Mouse (Mus musculus): Measurements from ENCODE around the gene Dhrs7b.
A peak's percentile ranks its signal among the peaks of the same experiment; 100 is the strongest.

The Dhrs7b gene

GRCm38 (mm10) chr11:60895915-60896314, 65.5 kb downstream of the Dhrs7b start:
- peak; percentile 71 for DNase-seq (ENCODE audit: low read depth, low spot score)

DNA sequence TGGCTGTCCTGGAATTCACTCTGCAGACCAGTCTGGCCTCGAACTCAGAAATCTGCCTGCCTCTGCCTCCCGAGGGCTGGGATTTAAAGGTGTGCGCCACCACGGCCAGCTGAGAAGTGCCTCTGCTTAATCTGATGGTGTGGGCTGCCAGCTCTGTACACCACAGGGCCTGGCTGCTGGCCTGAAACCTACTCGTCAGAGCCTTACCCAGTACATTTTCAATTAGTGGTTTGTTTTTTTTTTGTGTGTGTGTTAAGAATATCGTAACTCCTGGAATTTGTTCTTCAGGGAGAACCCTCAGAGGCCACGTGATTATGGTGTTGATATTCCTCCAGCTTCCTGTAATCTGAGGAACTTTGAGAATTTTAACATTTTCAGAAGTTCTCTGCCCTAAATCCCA, 71.6 kb downstream of the Dhrs7b start:
- DNase-seq (ENCODE audit: low read depth, low spot score), result no peak

DNA sequence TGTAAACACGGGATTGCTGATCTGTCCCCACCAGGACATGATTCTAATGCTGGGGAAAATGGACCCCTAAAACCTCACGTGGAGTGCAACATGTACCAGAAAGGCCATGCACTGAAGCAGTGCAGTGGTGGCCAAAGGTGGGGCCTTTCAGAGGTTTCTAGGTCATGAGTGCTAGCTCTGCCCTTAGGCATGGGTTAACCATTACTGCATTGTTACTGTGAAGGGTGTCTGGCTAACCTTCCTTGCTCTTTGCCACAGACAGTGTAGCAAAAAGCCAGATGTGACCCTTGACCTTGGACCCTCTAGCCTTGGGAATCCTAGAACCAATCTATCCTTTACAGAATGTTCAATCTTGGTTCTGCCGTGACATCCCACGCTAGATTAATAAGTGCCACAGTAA, 72.1 kb downstream of the Dhrs7b start:
- DNase-seq (ENCODE audit: low read depth, low spot score), result no peak

DNA sequence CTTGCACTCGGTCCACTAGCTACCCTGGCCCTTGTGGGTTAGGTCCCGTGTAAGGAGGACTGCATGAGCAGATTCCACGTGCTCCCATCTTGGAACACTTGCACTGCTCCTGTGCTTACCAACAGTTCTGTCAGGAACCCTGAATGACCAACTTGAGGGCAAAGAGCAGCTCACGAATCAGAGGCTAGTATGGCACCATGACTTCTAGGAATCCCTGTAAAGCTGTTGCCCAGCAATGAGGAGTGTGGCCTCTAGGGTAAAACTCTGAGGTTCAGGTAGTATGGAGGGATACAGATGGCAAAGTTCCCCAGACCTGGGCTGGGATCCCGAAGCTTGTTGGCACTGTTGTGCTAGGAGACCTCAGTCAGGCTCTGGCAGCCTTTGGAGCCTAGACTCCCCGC, 73.2 kb downstream of the Dhrs7b start:
- no peak for DNase-seq (ENCODE audit: low read depth, low spot score)

DNA sequence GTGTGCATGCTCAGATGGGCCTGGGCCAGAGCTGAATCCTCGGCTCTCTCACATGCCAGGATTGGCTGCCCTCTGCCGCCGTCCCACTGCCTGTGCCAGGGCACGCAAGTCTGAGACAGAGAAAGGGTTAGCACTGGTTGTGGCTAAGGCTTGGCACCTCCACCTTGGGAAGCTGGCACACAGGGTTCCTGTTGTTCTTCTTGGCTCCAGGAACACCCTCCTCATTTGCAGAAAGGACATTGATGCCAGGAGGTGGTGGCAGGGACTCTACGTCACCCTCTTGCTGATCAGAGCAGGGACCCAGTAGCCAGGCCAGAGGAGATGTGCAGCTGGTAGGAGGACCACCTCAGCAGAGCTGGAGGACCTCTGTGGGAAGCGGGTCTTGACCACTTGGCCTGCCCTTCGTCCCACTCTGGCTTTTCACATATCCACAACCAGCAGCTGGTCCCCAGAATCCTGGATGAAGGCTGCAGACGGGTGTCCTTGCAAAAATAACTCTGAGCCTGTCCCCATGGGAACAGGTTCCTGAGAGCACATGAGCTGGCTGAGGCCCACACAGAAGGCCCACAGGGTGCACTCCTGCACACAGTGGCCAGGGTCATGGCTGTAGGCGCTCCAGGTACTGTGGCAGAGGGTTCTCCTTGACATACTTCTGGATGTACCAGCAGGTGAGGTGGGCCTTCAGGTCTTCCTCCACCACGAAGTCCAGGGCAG, 75.1 kb downstream of the Dhrs7b start:
- DNase-seq (ENCODE audit: low read depth, low spot score), result no peak

DNA sequence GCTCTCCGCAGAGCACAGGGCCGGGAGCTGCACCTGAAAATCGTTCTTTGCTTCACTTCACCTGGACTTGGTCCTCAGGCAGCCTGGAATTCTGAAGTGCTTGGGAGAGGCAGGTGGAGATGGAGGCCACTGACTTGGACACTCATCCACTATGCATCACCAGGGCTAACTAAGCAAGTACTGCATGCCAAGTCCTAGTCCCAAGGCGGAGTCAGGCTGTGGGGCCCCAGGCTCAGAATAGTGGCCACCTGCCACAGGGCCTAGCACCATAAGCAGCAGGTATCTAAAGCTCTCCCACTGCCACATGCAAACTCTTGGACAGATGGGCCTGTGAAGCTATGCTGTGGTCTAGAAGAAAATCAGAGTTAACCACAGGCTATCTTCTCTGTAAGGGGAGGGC, 76.0 kb downstream of the Dhrs7b start:
- no peak for DNase-seq (ENCODE audit: low read depth, low spot score)

DNA sequence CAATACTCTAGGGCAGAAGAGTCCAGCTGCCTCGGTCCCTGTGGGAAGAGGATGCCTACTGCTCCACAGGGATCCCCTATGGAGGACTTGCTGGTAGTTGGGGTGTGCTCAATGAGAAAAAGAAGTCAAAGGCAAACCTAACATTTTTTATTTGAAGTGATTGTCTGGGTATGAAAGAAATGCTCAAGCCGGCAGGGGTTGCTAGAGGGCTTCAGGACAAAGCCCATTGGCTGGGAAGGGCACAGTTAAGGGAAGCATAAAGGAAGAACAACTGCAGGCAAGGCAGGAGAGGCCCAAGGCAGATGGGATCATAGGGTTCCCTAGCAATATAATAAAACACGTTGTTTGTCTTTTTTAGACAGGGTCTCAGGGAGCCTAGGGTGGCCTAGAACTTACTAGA, 77.6 kb downstream of the Dhrs7b start:
- no peak for DNase-seq (ENCODE audit: low read depth, low spot score)

DNA sequence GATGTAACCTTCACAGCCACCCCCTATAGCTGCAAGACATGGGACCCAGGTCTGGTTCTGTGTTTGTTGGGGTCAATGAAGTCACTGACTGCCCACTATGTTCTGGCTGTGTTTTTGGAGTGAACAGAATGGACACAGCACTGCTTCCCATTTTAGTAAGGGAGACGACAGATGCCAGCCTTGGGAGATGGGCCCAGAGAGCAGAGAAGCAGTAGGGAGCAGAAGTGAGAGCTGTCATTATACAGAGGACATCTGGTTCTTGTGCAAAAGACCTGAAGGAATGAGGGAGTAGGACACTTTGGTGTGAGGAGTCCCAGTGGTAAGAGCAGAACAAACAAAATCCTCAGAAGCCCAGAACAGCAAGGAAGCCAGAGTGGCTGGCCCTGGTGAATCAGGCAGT, 79.2 kb downstream of the Dhrs7b start:
- DNase-seq (ENCODE audit: low read depth, low spot score), result no peak
